Mouse (Mus musculus): ENCODE results near the gene Haghl.
"Not testable (repeated sequence)": the region's sequence is repeated elsewhere in the genome, so short reads cannot be mapped to it uniquely, and the experiment has no call there.

The Haghl gene

DNA sequence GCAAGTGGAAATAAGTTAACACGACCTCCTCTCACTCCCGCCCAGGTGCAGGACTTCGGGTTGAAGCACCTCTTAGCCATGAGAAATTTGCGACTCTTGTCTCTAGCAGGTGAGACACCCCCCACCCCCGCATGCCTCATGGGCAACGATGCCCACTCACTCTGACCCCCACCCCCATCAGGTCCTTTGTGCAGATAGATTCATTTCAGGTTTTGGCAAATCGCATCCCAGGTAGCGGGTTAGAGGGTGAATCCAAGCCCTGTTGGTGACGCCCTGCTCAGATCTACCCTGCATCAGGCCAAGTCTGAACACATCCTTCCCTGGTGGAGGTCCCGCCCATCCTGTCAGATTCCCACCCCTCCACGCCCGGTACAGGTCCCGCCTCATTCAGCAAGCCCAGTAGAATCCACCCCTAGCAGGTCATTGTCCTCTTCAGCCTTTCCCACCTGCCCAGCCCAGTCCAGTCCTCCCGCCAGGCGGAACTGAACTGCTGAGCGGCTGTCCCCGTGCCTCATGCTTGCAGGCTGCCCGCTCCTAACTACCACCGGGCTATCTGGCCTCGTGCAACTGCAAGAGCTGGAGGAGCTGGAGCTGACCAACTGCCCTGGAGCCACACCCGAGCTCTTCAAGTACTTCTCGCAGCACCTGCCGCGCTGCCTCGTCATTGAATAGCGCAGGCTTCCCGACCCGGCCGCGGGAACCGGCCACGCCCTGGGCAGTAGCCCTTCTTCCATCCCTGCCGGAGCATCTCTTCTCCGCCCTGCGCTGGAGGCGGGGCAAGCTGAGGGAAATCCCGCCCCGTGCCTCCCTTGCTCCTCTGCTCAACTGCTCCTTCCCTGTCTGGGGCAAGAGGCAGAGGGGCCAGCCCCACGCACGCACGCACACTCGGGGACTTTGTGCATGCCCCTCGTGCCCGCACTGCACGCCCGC, 33.6 kb upstream of the Haghl start:
- peak in 1 of 2 experiments; percentile 22 for DNase-seq (ENCODE audit: low spot score in 2 of 2)

DNA sequence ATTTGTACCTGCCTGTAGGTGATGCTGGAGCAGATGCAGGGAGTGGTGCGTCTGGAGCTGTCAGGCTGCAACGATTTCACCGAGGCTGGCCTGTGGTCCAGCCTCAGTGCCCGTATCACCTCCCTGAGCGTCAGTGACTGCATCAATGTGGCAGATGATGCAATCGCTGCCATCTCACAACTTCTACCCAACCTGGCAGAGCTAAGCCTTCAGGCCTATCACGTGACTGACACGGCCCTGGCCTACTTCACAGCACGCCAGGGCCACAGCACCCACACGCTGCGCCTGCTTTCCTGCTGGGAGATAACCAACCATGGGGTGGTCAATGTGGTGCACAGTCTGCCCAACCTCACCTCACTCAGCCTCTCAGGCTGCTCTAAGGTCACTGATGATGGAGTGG, 32.2 kb upstream of the Haghl start:
- no peak for DNase-seq (ENCODE audit: low spot score in 2 of 2)

DNA sequence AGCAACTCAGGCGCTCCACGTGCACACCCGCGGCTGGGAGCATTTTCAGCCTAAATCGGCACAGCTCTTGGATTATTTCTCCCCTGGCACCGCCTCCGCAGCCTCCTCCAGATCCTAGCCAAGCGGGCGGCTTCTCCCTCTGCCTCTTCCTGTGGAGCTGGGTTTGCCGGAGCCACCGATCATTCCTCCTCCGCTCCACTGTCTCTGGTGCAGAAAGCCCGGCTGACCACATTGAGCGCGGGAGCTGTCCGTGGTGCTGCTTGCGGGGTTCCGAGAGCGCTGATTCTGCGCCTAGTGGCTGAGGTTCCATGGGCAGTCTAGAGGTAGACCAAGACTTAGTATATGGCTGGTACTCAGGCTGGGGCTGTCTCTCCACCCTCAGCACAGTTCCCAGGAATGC, 28.0 kb upstream of the Haghl start:
- DNase-seq (ENCODE audit: low spot score in 2 of 2) = peak in 1 of 2 experiments; percentile 66

DNA sequence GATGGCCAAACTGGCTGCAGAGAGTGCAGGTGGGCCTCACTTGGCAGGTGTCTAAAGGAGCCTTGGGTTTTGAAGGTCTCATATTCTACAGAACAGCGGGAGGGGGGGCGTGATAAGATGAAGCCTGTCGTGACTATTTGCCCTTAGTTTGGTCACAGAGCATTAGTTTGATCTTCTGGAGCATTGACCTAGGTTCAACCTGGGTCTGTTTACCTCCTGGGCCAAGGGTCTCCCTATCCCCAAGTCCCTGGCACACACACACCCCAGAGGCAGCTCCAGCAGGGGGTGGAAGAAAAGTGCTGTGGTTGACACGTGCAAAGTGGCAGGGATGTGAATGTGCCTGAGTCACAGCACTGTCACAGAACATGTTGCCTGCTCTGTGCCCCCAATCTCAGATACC, 25.4 kb upstream of the Haghl start:
- no peak for DNase-seq (ENCODE audit: low spot score in 2 of 2)

DNA sequence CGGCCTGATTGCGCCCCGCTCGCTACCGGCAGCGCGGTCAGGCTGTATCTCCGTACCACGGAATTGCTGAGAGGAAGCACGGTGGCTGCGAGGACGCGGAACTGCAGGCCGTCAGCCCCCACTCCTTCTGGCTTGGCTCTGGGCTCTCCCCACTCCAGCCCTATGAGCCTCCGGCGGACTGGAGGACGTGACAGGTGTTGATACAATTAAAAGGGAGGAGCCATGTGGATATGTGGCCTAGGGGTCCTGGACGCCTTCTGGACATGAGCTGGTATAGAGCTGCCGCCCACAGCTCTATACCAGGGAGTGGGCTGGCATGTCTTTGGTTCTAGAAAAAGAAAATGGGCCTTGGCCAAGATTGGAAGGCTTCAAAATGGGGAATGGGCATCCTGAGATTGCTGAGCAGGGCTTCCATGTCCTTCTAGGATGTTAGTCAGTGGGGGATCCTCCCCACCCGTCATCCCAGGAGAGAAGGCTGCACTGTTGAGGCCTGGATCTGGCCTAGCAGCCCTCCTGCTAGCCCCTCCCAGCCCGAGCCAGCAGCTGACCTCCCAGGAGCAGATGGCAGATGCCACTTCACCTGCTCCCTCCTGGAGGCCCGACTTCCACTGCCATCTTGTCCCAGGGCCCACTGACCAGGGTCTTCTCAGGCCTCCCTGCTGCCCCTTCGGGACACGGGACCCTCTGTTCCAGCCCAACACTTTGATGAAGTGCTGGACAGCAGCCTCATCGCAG, 24.3 kb upstream of the Haghl start:
- peak in 1 of 2 experiments; percentile 38 for DNase-seq (ENCODE audit: low spot score in 2 of 2)

DNA sequence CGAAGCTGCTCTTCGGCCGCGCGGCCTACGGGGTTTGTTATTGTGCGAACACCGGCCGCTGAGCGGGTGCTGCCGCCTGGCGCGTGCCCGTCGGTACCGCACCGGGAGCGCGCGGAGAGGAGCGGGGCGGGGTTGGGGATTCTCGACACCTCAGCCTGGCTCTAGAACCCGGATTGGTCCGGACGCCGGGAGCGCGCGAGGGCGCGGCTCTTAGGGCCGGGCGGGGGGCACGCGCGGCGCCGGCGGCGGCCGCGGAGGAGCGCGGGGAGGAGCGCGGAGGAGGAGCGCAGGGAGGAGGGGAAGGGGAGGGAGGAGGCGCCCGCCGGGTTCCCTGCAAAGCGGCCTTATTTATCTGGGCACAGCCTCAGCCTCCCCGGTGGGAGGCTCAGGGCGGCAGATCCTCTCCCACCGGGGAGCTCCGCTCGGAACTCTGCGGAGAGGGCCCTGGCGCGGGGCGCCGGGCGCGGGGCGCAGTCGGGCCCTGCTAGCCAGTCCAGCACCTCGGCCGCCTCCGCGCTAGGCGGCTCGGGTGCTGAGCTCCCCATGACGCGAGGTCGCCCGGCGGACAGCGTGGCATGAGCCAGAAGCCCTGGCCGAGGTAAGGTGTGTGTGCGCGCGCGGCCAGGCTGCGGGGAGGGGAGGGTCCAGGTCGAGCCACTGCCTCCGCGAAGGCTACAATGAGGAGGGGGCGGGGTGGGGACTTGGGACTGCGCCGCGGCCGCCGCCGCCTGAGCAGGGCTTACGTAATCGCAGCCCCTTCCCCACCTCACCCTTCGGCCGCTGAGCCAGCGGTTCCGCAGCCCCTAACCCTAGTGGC, 23.5 kb upstream of the Haghl start, which contains the start of gene Fbxl16:
Gene Fbxl16, plus strand, starts transcription at position 297 of the 817 bp plus-strand sequence.
- DNase-seq (ENCODE audit: low spot score in 2 of 2) = peak; percentile 74 to 90

DNA sequence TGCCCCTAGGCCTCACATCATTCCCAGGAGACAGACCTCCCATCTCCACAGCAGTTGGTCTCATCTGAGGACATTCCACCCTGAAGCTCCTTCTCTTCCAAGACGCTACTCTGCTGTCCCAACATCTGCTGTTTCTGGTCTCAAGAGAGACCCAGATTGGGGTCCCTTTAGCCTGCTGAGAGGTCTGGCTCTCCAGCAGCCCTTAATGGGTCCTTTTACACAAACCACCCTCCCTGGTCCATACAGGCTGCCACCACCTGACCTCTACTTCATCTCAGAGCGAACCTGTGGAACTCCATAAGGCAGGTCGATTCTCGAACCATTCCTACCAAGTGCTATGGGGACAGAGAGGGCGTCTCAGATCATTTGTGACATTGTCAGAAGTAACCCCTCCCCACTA, 22.6 kb upstream of the Haghl start:
- DNase-seq (ENCODE audit: low spot score in 2 of 2) = no peak

DNA sequence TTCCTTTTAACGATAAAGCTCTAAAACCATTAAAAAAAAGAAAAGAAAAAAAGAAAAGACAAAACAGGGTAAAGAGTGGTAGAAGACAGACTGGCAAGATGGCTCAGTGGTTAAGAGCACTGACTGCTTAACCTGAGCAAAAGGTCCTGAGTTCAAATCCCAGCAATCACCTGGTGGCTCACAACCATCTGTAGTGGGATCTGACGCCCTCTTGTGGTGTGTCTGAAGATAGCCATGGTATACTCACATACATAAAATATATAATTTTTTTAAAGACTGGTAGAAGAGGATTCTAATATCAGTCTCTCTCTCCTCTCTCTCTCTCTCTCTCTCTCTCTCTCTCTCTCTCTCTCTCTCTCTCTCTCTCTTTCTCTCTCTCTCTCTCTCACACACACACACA, 22.0 kb upstream of the Haghl start:
- DNase-seq (ENCODE audit: low spot score in 2 of 2) = not testable (repeated sequence)

DNA sequence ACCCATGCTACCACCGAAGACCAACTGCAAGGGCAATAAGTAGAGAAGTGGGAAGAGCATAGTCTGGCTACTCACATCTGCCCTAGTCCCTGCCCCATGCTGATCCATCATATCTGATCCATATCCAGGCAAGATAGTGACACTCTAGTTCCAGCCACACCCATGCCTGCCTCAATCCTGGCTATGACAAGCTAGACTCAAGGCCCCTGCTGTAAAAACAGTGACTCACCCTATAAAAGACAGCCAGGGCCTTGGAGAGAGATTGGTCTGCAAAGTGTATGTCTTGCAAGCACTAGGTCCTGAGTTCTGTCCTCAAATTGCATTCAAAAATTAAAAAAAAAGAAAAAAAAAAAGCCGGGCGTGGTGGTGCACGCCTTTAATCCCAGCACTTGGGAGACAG, 21.0 kb upstream of the Haghl start:
- DNase-seq (ENCODE audit: low spot score in 2 of 2) = no peak

DNA sequence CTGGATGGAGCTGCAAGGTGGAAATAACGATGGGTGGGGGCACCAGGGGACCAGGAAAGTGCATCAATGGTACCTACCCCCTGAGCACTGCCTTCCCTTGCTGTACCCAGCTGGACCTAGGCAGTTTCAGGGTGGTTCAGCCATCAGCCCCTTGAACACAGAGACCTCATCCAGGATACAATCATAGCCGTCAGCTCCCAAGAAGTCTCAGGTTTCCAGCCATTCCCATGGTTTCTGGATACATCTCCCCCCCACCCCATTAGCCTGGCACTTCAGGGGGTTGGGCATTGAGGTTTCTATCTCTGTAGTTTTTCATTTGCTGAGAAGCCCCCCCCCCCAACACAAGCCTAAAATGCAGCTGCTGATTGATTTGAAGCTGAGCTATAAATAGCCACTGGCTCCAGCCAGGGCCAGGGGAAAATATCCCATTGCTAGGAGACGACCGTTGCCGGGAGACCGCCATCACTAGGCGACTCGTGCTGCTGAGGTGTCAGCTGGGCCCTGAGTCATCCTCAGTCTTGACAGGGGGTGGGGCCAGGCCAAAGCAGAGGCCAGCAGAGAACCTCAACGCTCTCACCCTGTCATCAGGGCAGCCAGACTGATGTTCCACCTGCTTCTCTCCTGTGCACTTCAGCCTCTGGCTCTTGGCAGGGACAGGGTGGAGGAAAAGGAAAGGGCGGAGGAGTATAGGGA, 17.5 kb upstream of the Haghl start:
- peak in 1 of 2 experiments; percentile 71 for DNase-seq (ENCODE audit: low spot score in 2 of 2)

DNA sequence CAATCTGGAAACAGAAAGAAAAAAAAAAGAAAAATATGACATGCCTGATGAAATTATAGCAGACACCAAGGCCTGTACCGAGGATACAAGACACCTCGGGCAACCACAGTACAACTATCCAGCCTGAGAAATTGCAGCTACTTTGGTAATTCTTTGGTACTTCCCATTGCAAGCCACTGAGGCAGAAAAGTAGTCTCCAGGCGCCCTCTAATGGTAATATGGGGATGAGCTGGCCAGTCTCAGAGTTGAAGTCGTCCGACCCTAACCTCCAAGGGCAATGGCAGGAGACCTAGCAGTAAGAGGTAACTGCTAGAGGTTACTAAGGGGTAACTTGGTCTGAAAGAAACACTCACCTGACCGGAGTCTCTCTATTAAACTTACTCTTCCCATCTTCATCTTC, 15.6 kb upstream of the Haghl start:
- DNase-seq (ENCODE audit: low spot score in 2 of 2) = peak in 1 of 2 experiments; percentile 68

DNA sequence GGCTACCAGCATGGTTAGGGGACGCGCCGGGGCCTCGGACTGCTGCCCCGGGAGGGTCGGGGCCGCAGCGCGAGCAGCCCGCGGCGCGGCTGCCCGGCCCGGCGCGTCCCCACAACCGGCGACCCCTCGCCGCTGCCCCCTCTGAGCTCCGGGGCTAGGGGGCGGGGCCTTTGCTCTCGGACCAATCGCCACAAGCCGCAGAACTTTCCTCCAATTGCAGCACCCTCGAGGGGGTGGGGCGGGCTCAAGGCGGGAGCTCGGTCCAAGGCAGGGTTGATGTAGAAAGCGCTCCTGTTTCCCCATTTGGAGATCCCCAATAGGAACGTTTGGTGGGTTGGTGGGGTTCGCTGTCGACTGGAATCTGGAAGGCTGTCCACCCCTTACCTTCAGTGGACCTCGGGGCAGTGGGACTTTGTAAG, 11.5 kb upstream of the Haghl start, which contains the start of gene Metrn:
Gene Metrn, minus strand, starts transcription at position 186 of the 419 bp plus-strand sequence.
- DNase-seq (ENCODE audit: low spot score in 2 of 2) = peak; percentile 67 to 80

DNA sequence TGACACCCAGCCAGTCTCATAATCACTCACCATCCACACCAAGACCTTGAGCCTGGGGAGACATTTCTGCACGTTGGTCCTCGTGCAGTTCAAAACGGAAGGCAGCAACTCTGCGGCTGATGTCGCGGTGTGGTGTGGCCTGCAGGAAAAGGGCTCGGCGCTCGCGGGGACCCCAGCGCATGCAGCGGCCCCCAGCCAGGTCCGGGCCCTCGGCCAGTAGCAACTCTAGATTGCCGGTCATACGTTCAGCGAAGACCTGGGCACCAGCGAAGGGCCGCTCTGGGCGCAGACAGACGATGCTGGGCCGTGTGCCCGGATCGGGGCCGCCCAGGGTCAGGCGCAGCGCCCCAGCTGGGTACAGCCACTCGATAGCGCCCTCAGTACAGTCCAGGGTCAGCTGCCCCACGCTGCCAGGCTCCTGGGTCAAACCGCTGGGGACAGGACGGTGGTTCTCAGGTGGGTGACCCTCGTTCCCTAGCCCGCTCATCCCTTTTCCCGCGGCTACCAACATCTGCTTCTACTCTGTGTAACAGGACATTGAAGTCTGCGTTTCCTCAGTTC, 10.8 kb upstream of the Haghl start:
- DNase-seq (ENCODE audit: low spot score in 2 of 2) = no peak

DNA sequence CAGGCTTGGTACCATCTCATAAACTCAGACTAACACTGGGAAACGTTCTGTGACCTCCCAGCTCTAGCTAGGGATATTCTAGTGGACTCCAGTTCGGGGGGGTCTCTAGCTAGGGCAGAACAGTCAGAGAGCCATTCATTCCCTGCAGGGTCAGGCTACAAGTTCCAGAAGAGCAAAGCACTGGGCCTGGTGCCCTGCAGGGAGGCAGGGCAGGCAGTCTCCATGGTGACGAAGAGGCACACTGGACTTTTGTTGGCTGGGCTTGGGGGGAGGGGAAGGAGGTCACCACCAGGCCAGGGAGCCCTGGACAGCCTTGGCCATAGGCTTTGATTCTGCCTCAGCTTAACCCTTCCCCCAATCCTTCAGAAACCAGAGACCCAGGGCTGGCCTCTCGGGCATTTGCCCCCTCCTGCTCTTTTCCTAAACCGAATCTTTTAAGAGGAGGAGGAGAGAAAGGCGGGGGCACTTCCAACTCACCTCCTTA, 10.2 kb upstream of the Haghl start, which contains the start of gene AC134908.4:
Gene AC134908.4, minus strand, starts transcription at position 51 of the 484 bp plus-strand sequence.
- DNase-seq (ENCODE audit: low spot score in 2 of 2) = no peak

DNA sequence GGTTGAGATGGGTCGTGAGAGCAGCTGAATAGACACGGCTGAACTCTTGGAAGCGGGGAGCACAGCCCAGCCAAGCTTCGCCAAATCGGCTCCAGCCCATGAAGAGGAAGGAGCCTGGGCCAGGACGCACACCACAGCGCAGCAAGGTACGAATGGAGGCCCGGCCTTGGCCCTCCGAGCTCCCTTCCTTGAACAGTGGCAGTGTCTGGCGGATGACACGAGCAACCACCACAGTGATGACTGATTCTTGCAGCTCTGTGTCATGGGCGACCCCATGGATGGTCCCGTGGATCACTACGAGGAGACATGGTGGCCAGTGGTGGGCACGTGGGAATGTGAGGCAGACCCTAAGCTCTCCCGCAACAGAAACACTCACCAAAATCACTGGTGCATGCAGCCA, 9.5 kb upstream of the Haghl start:
- no peak for DNase-seq (ENCODE audit: low spot score in 2 of 2)

DNA sequence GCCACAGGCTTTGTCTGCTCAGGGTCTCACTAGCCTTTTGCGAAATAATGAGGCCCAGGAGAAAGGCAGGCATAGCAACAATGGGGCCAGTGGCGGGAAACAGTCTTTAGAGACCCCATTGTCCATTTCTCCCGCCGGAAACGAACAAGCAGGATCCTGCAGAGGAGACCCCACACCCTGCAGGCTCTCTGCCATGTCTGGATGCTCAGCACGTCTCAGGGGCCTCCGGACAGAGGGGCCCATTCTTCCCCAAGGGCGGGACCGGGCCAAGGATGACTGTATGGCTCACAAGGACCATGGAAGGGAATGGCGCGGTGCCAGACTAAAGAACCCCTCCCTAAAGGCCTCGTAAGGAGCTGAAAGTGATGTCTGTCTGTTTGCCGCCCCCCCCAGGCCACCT, 8.7 kb upstream of the Haghl start:
- no peak for DNase-seq (ENCODE audit: low spot score in 2 of 2)

DNA sequence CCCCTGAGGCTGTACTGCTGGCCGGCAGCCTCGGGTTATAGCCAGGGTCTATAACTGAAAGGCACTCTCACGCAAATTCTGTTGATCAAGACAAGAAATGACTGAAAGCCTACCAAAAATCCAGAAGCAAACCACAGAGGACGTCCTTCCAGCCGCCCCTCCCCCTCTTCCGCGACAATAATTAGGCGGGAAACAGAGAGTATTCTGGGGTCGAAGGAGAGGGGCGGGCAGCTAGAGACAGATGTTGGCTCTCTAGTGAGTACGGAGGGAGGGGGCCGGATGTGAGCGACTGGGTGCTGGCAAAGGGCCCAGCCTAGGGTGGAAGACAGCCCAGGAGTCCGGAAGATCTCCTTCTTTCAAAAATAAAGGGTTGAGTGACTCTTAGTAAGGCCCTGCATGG, 7.1 kb upstream of the Haghl start, which contains the start of gene Fam173a:
Gene Fam173a, minus strand, starts transcription at position 287 of the 400 bp plus-strand sequence.
- peak in 1 of 2 experiments; percentile 63 for DNase-seq (ENCODE audit: low spot score in 2 of 2)

DNA sequence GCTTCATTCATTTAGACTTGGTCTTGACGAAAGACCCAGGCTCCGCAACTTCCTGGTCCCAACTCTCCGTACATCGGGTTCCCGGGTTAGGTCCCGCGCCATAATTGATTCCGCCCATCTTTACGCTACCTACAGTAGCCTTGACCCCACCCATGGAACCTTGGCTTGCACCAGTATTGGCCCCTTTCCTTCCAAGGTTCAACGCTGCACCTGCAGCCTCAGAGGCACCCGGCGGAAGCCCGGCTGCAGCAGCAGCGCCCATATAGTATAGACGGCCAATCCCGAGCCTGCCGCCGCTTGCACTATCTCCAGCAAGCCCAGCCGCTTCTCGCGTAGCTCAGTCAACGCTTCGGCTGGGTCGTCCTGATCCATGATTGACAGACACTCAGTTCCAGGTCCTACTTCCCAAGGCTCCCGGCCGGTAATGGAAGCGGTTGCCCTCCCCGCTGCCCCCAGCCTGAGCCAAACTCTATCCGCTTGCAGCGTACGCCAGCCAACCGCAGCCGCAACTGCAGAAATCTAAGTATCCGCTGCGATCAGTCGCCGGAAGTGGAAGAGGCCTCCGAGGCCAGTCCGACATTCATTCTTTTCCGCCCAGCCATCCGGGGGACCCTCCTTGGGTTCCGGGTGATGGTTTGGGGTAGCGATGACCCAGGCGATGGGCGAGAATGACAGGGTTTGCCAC, 6.5 kb upstream of the Haghl start:
- peak; percentile 79 to 90 for DNase-seq (ENCODE audit: low spot score in 2 of 2)

DNA sequence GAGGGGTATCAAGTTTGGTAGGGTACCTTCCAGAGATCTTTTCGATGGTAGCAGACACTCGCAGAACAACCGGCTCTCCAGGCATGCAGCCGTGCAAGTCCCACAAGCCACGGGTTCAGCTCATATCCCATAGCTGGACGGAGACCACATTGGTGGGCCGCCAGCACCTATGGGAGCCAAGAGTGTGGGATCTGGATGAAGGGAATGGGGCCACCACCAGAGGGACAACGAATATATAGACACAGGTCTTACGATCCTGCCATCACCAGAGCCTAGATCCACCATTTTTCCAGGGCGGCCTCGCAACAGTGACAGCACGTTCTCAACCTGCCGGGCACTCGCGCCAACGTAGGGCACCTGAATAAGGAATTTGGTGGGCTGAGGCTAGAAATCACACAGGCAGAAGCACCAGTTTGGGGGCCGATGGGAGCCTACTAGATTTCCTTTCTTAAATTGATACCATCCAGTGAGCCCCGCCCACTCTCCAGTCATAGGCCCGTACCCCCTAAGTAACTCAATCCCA, 5.9 kb upstream of the Haghl start:
- no peak for DNase-seq (ENCODE audit: low spot score in 2 of 2)
